Mouse (Mus musculus): ENCODE data around the gene Clic3.

DNA sequence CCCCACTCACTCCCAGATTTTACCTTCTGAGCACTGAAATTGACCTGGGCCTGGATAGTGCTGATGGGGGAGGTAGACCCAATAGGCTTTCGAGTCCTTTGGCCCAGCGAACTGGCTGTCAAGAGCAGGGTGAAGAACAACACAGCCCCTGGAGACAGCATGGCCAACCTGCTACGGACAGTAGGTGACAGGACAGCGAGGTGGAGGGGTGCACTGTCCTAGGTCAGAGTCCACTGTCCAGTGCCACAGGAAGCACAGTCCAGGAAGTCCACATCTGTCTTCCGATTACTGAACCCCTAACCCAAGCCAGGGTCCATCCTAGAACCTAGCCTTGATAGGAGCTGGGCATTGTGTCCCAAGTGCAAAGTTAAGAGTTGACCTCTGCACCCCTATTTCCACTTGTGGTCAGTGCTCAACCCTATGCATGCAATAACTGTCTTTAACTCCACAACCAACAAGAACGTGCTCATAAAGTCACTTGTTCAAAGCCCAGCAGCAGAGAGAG, 43.5 kb downstream of the Clic3 start:
- TF ChIP-seq CHD2 (IDR thresholded peaks at IDR 0.05; ENCODE audit: low read length) (no peak), CTCF (IDR thresholded peaks at IDR 0.05 in 2 of 3, conservative IDR thresholded peaks at IDR 0.05 in 1 of 3; ENCODE audit: control insufficient read depth in 1 of 3, insufficient read depth in 1 of 3, low read depth in 2 of 3, low read length in 3 of 3, poor library complexity in 1 of 3, severe bottlenecking in 1 of 3) (no peak), TBP (IDR thresholded peaks at IDR 0.05; ENCODE audit: low read depth, low read length) (no peak), SMC3 (IDR thresholded peaks at IDR 0.05; ENCODE audit: low read depth, low read length) (no peak)
